Mouse (Mus musculus) heart, postnatal 0 days (tissue): ENCODE results near the gene Pex26.

Experiments
- CTCF ChIP-seq: IDR thresholded peaks from 2 replicates; pipeline ENCODE4 v1.5.1; 2016; ENCODE audit warnings: antibody characterized with exemption, control low read depth, low read depth
- EP300 ChIP-seq: IDR thresholded peaks from 2 replicates; pipeline ENCODE4 v1.6.1; 2016; ENCODE audit warnings: antibody characterized with exemption, low read depth

GRCm38 (mm10) chr6:121176731-121177098, 6.8 kb upstream of the Pex26 start:
- TF ChIP-seq CTCF (no peak), EP300 (no peak)
